8 mouse cellular contexts compared by ENCODE assay signal in the genomic region with DNA sequence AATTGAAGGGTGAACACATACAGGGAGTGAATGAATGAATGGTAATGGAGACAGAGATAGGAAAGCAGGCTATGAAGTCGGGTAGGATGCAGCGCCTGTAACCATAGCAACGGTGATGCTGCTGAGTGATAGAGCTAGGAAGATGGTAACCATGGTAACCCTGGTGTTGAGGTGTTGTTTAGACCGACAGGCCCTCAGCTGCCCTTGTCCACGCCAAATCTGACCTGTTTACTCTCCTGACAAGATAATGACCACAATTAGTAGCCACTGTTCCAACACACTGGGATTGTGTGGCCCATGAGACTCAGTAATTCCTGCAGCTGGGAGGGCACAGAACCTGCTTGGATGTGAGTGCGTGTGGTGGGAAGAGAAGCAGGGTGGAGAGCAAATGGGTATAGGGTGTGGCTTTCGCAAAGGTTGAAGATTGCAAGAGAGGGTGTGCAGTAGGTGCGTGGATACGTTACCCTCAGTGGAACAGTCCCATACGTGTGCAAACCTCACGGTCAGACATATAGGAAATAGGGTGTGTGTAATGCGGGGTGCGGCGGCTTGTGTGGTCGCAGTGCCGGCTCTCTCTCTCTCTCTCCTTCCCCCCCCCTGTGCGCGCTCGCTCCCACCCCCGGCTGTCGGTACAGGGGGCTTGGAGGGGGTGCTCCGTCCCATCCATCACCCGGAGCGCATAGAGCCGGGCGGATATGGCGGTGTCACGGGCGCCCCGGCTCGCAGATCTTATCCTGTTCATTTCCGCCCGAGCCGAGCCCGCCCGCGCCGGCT.
DNase-seq lines count a peak whose midpoint lies in the region; ATAC-seq and TF ChIP-seq lines count a peak whose summit lies in the region.

No protein-coding gene starts in this region.

- H3K27me3 ChIP-seq in heart, postnatal 0 days (ENCODE audit: control insufficient read depth, insufficient read depth, low read length): peaks cover 74% of the 10 kb centered on the region
- no peaks in the 10 kb centered on the region for H3K27me3 ChIP-seq in midbrain, postnatal 0 days (ENCODE audit: insufficient read depth, low read length)

- H3K4me1 ChIP-seq in heart, postnatal 0 days (ENCODE audit: control insufficient read depth, insufficient read depth): peaks cover 11% of the 10 kb centered on the region; the same call in 1 of the 2 replicates
- H3K4me1 ChIP-seq in midbrain, postnatal 0 days (ENCODE audit: insufficient read depth, low read length): peaks cover 13% of the 10 kb centered on the region; the same call in 1 of the 2 replicates

- TF ChIP-seq CTCF in heart, postnatal 0 days (IDR thresholded peaks at IDR 0.05; ENCODE audit: low read depth): no peak
- no peak for TF ChIP-seq CTCF in midbrain, postnatal 0 days (IDR thresholded peaks at IDR 0.05)

- peak overlapping the region; percentile 41 for H3K4me3 ChIP-seq in heart, postnatal 0 days (ENCODE audit: low read depth, low read length)
- H3K4me3 ChIP-seq in midbrain, postnatal 0 days (ENCODE audit: low read depth, low read length): peak overlapping the region; percentile 46

- peak overlapping the region; percentile 61 for H3K4me2 ChIP-seq in heart, postnatal 0 days (ENCODE audit: low read depth, low read length)
- H3K4me2 ChIP-seq in midbrain, postnatal 0 days (ENCODE audit: low read depth, low read length, poor library complexity, severe bottlenecking): peak overlapping the region; percentile 93

- no peak for TF ChIP-seq EP300 in heart, postnatal 0 days (IDR thresholded peaks at IDR 0.05; ENCODE audit: low read depth)

- H3K9ac ChIP-seq in heart, postnatal 0 days (replicated peaks; ENCODE audit: low read depth, low read length): no peak overlapping the region
- H3K9ac ChIP-seq in midbrain, postnatal 0 days (replicated peaks; ENCODE audit: low read length, poor library complexity, severe bottlenecking): peak overlapping the region; percentile 78

- peak; percentile 27 for DNase-seq in lung, postnatal 10 days
- DNase-seq in lung, adult 18-20 months: no peak
- DNase-seq in heart, postnatal 0 days (ENCODE audit: low spot score): no peak
- peak; percentile 91 for DNase-seq in left cerebral cortex, adult 11 months (ENCODE audit: low spot score)
- DNase-seq in midbrain, postnatal 0 days (ENCODE audit: low spot score): peak; percentile 95
- no peak for DNase-seq in ovary, postnatal 10 days (ENCODE audit: low spot score)
- DNase-seq in adrenal gland, adult (ENCODE audit: inconsistent age in 2 of 2, low spot score in 1 of 2): no peak

- ATAC-seq in common myeloid progenitor, adult 5-6 weeks (replicated peaks; ENCODE audit: low read depth, poor library complexity, severe bottlenecking): peak; percentile 33; the same call in 1 of the 2 replicates
- ATAC-seq in heart, postnatal 0 days (ENCODE audit: insufficient read depth, low read depth): 0 out of 2 replicates have a peak, but pooled peaks have one; percentile 24
- peak; percentile 85 for ATAC-seq in midbrain, postnatal 0 days (ENCODE audit: low FRiP score)

- H3K36me3 ChIP-seq in heart, postnatal 0 days (replicated peaks; ENCODE audit: control insufficient read depth, insufficient read depth, low read length): no peaks in the 10 kb centered on the region
- no peaks in the 10 kb centered on the region for H3K36me3 ChIP-seq in midbrain, postnatal 0 days (ENCODE audit: insufficient read depth, low read length)

- 0 out of 2 replicates have a peak, but pooled peaks cover 4% of the 10 kb centered on the region for H3K9me3 ChIP-seq in heart, postnatal 0 days (replicated peaks; ENCODE audit: control insufficient read depth, low read length)
- no peaks in the 10 kb centered on the region for H3K9me3 ChIP-seq in midbrain, postnatal 0 days (ENCODE audit: low read length)

- 3% methylated on average over 38 of the region's 38 CpGs for WGBS in heart, postnatal 0 days
- WGBS in midbrain, postnatal 0 days: under 1% methylated on average over 33 of the region's 38 CpGs

- no peak overlapping the region for H3K27ac ChIP-seq in heart, postnatal 0 days (ENCODE audit: low read depth)
- peak overlapping the region; percentile 94 for H3K27ac ChIP-seq in midbrain, postnatal 0 days (ENCODE audit: low read depth, low read length)

Comparison
In these comparisons a context has a peak if more than half of its experiments do, and no peak if none do; other contexts are left out.
1. DNase-seq: peak in lung, postnatal 10 days (single experiment), left cerebral cortex, adult 11 months (single experiment) and midbrain, postnatal 0 days (single experiment); none in lung, adult 18-20 months (0 of 2), heart, postnatal 0 days (single experiment), ovary, postnatal 10 days (single experiment) and adrenal gland, adult (0 of 2).
2. ATAC-seq: peak in every context shown above with its lines; median percentile 85 in midbrain, postnatal 0 days; 33 in common myeloid progenitor, adult 5-6 weeks; 24 in heart, postnatal 0 days.